Mouse (Mus musculus) brain, embryonic 14.5 days (tissue): ENCODE measurements around the gene Ints11. TPM values are rescaled to one million over a fixed set of nuclear protein-coding genes. Genes with fewer than 3 reads are reported as not detected.

Source experiments
- DNase-seq: peaks from one replicate; pipeline ENCODE4 v3.0.0-alpha.2; 2011; ENCODE audit warnings: low read depth
- CTCF ChIP-seq: fragments of 200-500 bp; IDR thresholded peaks from 2 replicates; pipeline ENCODE4 v1.5.1; 2012; ENCODE audit warnings: inconsistent platforms, mild to moderate bottlenecking, moderate library complexity, borderline replicate concordance; ENCODE audit not compliant: insufficient read depth, insufficient read length; ENCODE audit errors: extremely low read depth
- POLR2A ChIP-seq: fragments of 200-500 bp; IDR thresholded peaks from 2 replicates; pipeline ENCODE4 v1.6.1; 2012; ENCODE audit warnings: mild to moderate bottlenecking, inconsistent platforms, borderline replicate concordance; ENCODE audit not compliant: poor library complexity, insufficient read depth, insufficient read length, severe bottlenecking; ENCODE audit errors: extremely low read depth
- polyA plus RNA-seq: library from polyadenylated mRNA; depleted of rRNA; stranded (reverse); fragments of >200 nt; gene quantifications from 2 replicates; pipeline ENCODE4 v1.2.3, GENCODE M21; 2012; rRNA removed

The Ints11 gene
- polyA plus RNA-seq, 1 experiment: 69.1 TPM

DNA sequence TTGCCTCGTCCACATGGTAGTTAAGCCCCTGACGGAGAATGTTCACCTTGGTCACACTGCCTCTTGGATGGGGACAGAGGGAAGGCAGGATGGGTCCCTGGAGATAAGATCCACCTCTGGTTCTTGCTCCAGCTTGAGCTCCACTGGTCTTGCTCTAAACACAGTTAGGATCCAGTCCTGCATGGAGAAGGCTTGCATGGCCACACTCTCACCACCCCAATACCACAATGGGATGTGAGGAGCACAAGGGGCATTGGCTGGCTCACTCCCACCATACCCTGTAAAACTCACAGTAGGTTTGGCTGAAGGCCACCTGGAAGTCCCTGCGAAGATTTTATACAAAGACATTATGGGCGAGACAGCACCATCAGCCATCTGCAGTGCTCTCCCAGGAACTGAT, 39.4 kb downstream of the Ints11 start:
- no peak for TF ChIP-seq CTCF
- no peak for TF ChIP-seq POLR2A
- no peak for DNase-seq

GRCm38 (mm10) chr4:155932031-155932430, 62.7 kb downstream of the Ints11 start:
- TF ChIP-seq CTCF (no peak), POLR2A (no peak)
- DNase-seq: no peak

Other genes starting within 250 kb of the Ints11 start
- gene Cdk11b, start 244.7 kb upstream of the Ints11 start, polyA plus RNA-seq: 32.8 and 52.2 TPM in 2 replicates
- not detected in 2 replicates for gene Gm10563, start 224.1 kb upstream of the Ints11 start, polyA plus RNA-seq
- gene Mmp23, start 216.2 kb upstream of the Ints11 start, polyA plus RNA-seq: 9.8 and 11.0 TPM in 2 replicates
- gene Mib2, start 200.3 kb upstream of the Ints11 start, polyA plus RNA-seq: 94.1 and 114 TPM in 2 replicates
- gene Fndc10, start 175.2 kb upstream of the Ints11 start, polyA plus RNA-seq: 27.0 and 30.3 TPM in 2 replicates
- gene Ssu72, start 164.7 kb upstream of the Ints11 start, polyA plus RNA-seq: 117 and 133 TPM in 2 replicates
- gene Tmem240, start 134.7 kb upstream of the Ints11 start, polyA plus RNA-seq: 31.1 and 31.4 TPM in 2 replicates
- 103 and 120 TPM in 2 replicates for gene Atad3a, start 108.5 kb upstream of the Ints11 start, polyA plus RNA-seq
- 22.0 and 25.3 TPM in 2 replicates for gene Vwa1, start 94.8 kb upstream of the Ints11 start, polyA plus RNA-seq
- 1.4 and 1.5 TPM in 2 replicates for gene Tmem88b, start 83.7 kb upstream of the Ints11 start, polyA plus RNA-seq
- gene Ankrd65, start 79.1 kb upstream of the Ints11 start, polyA plus RNA-seq: not detected in 2 replicates
- gene Mrpl20, start 66.7 kb upstream of the Ints11 start, polyA plus RNA-seq: 94.1 and 117 TPM in 2 replicates
- gene Ccnl2, start 57.1 kb upstream of the Ints11 start, polyA plus RNA-seq: 161 and 223 TPM in 2 replicates
- gene Aurkaip1, start 38.3 kb upstream of the Ints11 start, polyA plus RNA-seq: 100 and 128 TPM in 2 replicates
- 39.9 and 42.2 TPM in 2 replicates for gene Mxra8, start 29.9 kb upstream of the Ints11 start, polyA plus RNA-seq
- gene Dvl1, start 22.1 kb upstream of the Ints11 start, polyA plus RNA-seq: 139 and 184 TPM in 2 replicates
- gene Tas1r3, start 6.2 kb upstream of the Ints11 start, polyA plus RNA-seq: 0.77 and 0.83 TPM in 2 replicates
- 29.0 and 30.0 TPM in 2 replicates for gene Cptp, start 106 bp upstream of the Ints11 start, polyA plus RNA-seq
- 75.1 and 115 TPM in 2 replicates for gene Pusl1, start 22.2 kb downstream of the Ints11 start, polyA plus RNA-seq
- 128 and 130 TPM in 2 replicates for gene Acap3, start 22.3 kb downstream of the Ints11 start, polyA plus RNA-seq
- 114 and 144 TPM in 2 replicates for gene Ube2j2, start 74.3 kb downstream of the Ints11 start, polyA plus RNA-seq
- 8.6 and 11.0 TPM in 2 replicates for gene C1qtnf12, start 92.8 kb downstream of the Ints11 start, polyA plus RNA-seq
- gene B3galt6, start 123.1 kb downstream of the Ints11 start, polyA plus RNA-seq: 19.3 and 22.2 TPM in 2 replicates
- 36.8 and 61.3 TPM in 2 replicates for gene Sdf4, start 123.3 kb downstream of the Ints11 start, polyA plus RNA-seq
- gene Tnfrsf4, start 144.3 kb downstream of the Ints11 start, polyA plus RNA-seq: 3.3 and 4.4 TPM in 2 replicates
- gene Tnfrsf18, start 156.6 kb downstream of the Ints11 start, polyA plus RNA-seq: 0.24 and 0.25 TPM in 2 replicates
- gene Ttll10, start 189.9 kb downstream of the Ints11 start, polyA plus RNA-seq: 0.05 and 0.23 TPM in 2 replicates
- 68.0 and 85.5 TPM in 2 replicates for gene 9430015G10Rik, start 240.4 kb downstream of the Ints11 start, polyA plus RNA-seq